Mouse (Mus musculus): Measurements from ENCODE around the gene Gramd4. TPM values are rescaled to one million over a fixed set of nuclear protein-coding genes. Genes with fewer than 3 reads are reported as not detected.

Gene Gramd4
- polyA plus RNA-seq, 1 experiment from 2014 or later = 8.6 TPM

GRCm38 (mm10) chr15:86069011-86069791 is 11.7 kb downstream of the Gramd4 start:
- ATAC-seq (ENCODE audit: insufficient read depth) (no peak), DNase-seq (no peak)
- no peaks in the 10 kb centered on the region for H3K27me3 ChIP-seq (ENCODE audit: insufficient read depth, low read length)
- no peak overlapping the region for H3K27ac ChIP-seq (ENCODE audit: low read depth)
- no peak for TF ChIP-seq CTCF (IDR thresholded peaks at IDR 0.05; ENCODE audit: low read depth)
- peaks cover 20% of the 10 kb centered on the region; the same call in 1 of the 2 replicates for H3K4me1 ChIP-seq (ENCODE audit: insufficient read depth)
- no peaks in the 10 kb centered on the region for H3K9me3 ChIP-seq (ENCODE audit: low read depth, low read length)
- H3K36me3 ChIP-seq (ENCODE audit: insufficient read depth) = no peaks in the 10 kb centered on the region
- no peak overlapping the region for H3K4me2 ChIP-seq
- no peak overlapping the region for H3K4me3 ChIP-seq (ENCODE audit: low read depth, low read length)
- WGBS = 79% methylated on average over 10 of the region's 10 CpGs
- no peak overlapping the region for H3K9ac ChIP-seq

DNA sequence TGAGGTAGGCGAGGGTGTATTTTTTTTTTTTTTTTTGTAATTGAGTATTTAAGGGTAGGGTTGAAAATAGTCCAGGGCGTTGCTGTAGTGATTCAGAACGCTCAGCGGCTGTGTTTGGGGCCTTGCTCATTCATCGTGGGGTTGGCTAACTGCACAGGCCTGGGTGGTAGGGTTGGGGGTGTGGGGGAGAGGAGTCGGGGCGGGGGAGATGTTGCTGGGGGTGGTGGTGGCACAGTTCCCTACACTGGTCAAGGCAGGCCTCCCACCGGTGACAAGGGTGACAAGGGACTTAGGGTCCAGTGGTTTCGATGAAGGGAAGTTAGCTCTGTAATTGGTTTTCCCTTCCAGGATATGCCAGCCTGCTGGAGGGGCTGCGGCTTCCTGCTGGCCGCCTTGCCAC is 12.9 kb downstream of the Gramd4 start:
- WGBS = 59% methylated on average over 11 of the region's 11 CpGs
- no peak for ATAC-seq (ENCODE audit: insufficient read depth)
- no peak for DNase-seq
- H3K4me2 ChIP-seq = no peak overlapping the region
- H3K9me3 ChIP-seq (ENCODE audit: low read depth, low read length) = no peaks in the 10 kb centered on the region
- H3K4me1 ChIP-seq (ENCODE audit: insufficient read depth) = peaks cover 20% of the 10 kb centered on the region; the same call in 1 of the 2 replicates
- no peak overlapping the region for H3K9ac ChIP-seq
- H3K36me3 ChIP-seq (ENCODE audit: insufficient read depth) = no peaks in the 10 kb centered on the region
- TF ChIP-seq CTCF (IDR thresholded peaks at IDR 0.05; ENCODE audit: low read depth) = no peak
- H3K27ac ChIP-seq (ENCODE audit: low read depth) = no peak overlapping the region
- H3K27me3 ChIP-seq (ENCODE audit: insufficient read depth, low read length) = no peaks in the 10 kb centered on the region
- no peak overlapping the region for H3K4me3 ChIP-seq (ENCODE audit: low read depth, low read length)

DNA sequence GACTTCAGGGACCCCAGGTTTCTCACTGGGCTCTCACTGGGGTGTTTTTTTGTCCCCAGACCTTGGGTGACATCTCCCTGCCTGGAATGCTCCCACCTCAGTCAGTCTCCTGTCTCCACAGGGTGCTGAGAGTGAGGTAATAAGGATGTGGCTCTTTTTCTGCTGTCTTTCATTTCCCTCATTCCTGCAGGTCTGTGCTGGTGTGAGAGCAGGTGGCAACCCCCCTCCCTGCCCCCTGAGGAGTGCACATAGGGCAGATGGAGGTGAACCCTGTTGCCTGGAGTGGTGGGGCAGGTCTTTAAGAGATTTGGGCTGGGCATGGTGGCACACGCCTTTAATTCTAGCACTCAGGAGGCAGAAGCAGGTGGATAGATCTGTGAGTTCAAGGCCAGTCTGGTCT is 13.7 kb downstream of the Gramd4 start:
- H3K9ac ChIP-seq = no peak overlapping the region

DNA sequence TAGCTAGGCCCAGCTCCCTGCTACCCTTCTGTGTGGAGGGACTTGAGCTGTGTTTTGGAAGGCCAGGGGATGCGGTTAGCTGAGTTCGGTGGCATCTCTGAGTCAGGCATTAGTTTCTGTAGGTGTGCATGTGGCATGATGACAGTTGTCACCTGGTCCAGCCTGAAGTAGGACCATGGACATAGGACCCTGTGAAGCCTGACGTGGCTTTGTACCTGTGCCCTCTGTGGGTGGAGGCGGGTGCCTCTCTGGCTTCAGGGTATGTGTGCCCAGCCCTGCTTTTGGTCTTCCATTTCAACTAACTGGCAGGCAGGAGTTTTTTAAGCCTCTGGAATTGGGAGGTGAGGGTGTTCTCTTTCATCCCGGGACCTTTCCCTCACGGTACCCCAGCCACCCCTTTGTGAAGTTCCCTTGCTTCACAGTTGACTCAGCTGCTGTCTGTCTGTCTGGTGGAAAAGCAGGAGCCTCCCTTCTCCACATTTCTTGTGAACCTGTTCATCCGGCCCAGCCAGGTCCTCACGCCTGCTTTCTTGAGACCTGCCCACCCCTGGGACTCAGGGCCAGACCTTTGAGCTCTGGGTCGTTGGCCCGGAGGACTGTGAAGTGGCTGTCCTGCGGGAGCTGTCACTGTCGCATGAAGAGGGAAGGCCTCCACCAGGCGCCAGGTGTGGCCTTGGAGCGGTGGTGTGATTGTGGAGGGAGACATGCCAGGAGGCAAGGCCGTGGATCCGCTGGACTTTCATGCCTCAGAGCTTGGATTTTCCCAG is 16.9 kb downstream of the Gramd4 start:
- DNase-seq = no peak
- no peaks in the 10 kb centered on the region for H3K27me3 ChIP-seq (ENCODE audit: insufficient read depth, low read length)
- WGBS = 62% methylated on average over 16 of the region's 16 CpGs
- H3K4me2 ChIP-seq = no peak overlapping the region
- 0 out of 2 replicates have a peak, but pooled peaks cover 7% of the 10 kb centered on the region for H3K4me1 ChIP-seq (ENCODE audit: insufficient read depth)
- TF ChIP-seq CTCF (IDR thresholded peaks at IDR 0.05; ENCODE audit: low read depth) = no peak
- no peak overlapping the region for H3K27ac ChIP-seq (ENCODE audit: low read depth)
- no peak for ATAC-seq (ENCODE audit: insufficient read depth)
- no peak overlapping the region for H3K9ac ChIP-seq
- H3K9me3 ChIP-seq (ENCODE audit: low read depth, low read length) = no peaks in the 10 kb centered on the region
- H3K4me3 ChIP-seq (ENCODE audit: low read depth, low read length) = no peak overlapping the region
- H3K36me3 ChIP-seq (ENCODE audit: insufficient read depth) = no peaks in the 10 kb centered on the region

More for the DNA sequence above, 13.7 kb downstream of the Gramd4 start:
- Histone ChIP-seq H3K36me3 (ENCODE audit: insufficient read depth) (no peaks in the 10 kb centered on the region), H3K27me3 (ENCODE audit: insufficient read depth, low read length) (no peaks in the 10 kb centered on the region), H3K4me1 (ENCODE audit: insufficient read depth) (peaks cover 20% of the 10 kb centered on the region; the same call in 1 of the 2 replicates), H3K9me3 (ENCODE audit: low read depth, low read length) (no peaks in the 10 kb centered on the region), H3K27ac (ENCODE audit: low read depth) (no peak overlapping the region), H3K4me2 (no peak overlapping the region), H3K4me3 (ENCODE audit: low read depth, low read length) (no peak overlapping the region)
- no peak for ATAC-seq (ENCODE audit: insufficient read depth)
- no peak for DNase-seq
- no peak for TF ChIP-seq CTCF (IDR thresholded peaks at IDR 0.05; ENCODE audit: low read depth)
- 75% methylated on average over 1 of the region's 1 CpGs for WGBS

DNA sequence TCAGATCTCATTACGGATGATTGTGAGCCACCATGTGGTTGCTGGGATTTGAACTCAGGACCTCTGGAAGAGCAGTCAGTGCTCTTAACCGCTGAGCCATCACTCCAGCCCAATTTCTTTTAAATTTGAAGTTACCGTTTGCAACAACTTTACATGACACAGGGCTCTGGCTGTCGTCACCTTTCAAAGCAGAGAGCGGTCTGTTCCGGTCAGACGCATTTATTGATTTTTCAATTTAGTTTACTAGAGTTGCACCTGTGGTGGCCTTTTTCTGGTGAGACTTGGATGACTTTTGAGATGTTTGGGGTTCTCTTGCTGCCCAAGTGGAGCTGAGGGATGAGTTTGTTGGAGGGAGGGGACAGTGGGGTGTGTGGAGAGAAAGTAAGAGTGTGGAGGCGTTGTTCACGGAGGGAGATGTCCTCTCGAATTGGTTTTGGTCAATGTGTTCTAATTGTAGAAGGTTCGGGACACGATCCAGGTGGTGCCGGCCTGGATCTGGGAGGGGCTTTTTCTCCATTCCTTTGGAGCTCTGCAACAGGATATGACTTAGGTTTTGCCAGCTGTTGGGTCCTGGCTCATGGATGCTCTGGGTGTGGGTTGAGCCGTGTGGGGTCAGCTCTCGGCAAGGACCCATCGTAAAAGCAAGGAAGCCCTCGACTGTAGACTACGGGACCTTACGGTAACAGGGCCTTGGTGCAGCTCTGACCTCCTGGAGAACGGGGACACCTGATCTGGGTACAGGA is 18.0 kb downstream of the Gramd4 start:
- Histone ChIP-seq H3K27ac (ENCODE audit: low read depth) (no peak overlapping the region), H3K36me3 (ENCODE audit: insufficient read depth) (no peaks in the 10 kb centered on the region), H3K4me2 (no peak overlapping the region), H3K4me3 (ENCODE audit: low read depth, low read length) (no peak overlapping the region), H3K9ac (no peak overlapping the region), H3K4me1 (ENCODE audit: insufficient read depth) (no peaks in the 10 kb centered on the region), H3K9me3 (ENCODE audit: low read depth, low read length) (no peaks in the 10 kb centered on the region), H3K27me3 (ENCODE audit: insufficient read depth, low read length) (no peaks in the 10 kb centered on the region)
- WGBS = 87% methylated on average over 20 of the region's 20 CpGs
- TF ChIP-seq CTCF (IDR thresholded peaks at IDR 0.05; ENCODE audit: low read depth) = no peak
- ATAC-seq (ENCODE audit: insufficient read depth) (no peak), DNase-seq (no peak)

GRCm38 (mm10) chr15:86076048-86076315 is 18.5 kb downstream of the Gramd4 start:
- no peaks in the 10 kb centered on the region for H3K36me3 ChIP-seq (ENCODE audit: insufficient read depth)
- H3K9me3 ChIP-seq (ENCODE audit: low read depth, low read length) = no peaks in the 10 kb centered on the region
- no peaks in the 10 kb centered on the region for H3K27me3 ChIP-seq (ENCODE audit: insufficient read depth, low read length)
- H3K27ac ChIP-seq (ENCODE audit: low read depth) = no peak overlapping the region
- 68% methylated on average over 2 of the region's 2 CpGs for WGBS
- H3K9ac ChIP-seq = no peak overlapping the region
- no peak for TF ChIP-seq CTCF (IDR thresholded peaks at IDR 0.05; ENCODE audit: low read depth)
- no peaks in the 10 kb centered on the region for H3K4me1 ChIP-seq (ENCODE audit: insufficient read depth)
- H3K4me2 ChIP-seq = no peak overlapping the region
- DNase-seq (no peak), ATAC-seq (ENCODE audit: insufficient read depth) (no peak)
- H3K4me3 ChIP-seq (ENCODE audit: low read depth, low read length) = no peak overlapping the region

- no peak overlapping the region for H3K27ac ChIP-seq (ENCODE audit: low read depth)
- no peaks in the 10 kb centered on the region for H3K27me3 ChIP-seq (ENCODE audit: insufficient read depth, low read length)
- 78% methylated on average over 8 of the region's 8 CpGs for WGBS
- no peak for DNase-seq
- no peak overlapping the region for H3K9ac ChIP-seq
- no peak for TF ChIP-seq CTCF (IDR thresholded peaks at IDR 0.05; ENCODE audit: low read depth)
- no peak overlapping the region for H3K4me2 ChIP-seq
- no peaks in the 10 kb centered on the region for H3K4me1 ChIP-seq (ENCODE audit: insufficient read depth)
- no peaks in the 10 kb centered on the region for H3K36me3 ChIP-seq (ENCODE audit: insufficient read depth)
- ATAC-seq (ENCODE audit: insufficient read depth) = no peak
- H3K9me3 ChIP-seq (ENCODE audit: low read depth, low read length) = no peaks in the 10 kb centered on the region
- no peak overlapping the region for H3K4me3 ChIP-seq (ENCODE audit: low read depth, low read length)
These were observed 18.9 kb downstream of the Gramd4 start for GRCm38 (mm10) chr15:86076378-86076777.
